Mouse (Mus musculus): ENCODE data around the gene Thnsl2. TPM values are rescaled to one million over a fixed set of nuclear protein-coding genes. Genes with fewer than 3 reads are reported as not detected.

Gene Thnsl2
- total and polyA plus RNA-seq, 3 experiments = 0.08 to 0.21 TPM; not detected in 1

- Histone ChIP-seq H3K4me1 (ENCODE audit: control insufficient read depth in 1 of 2, insufficient read depth in 2 of 2, low read length in 2 of 2) (no peaks in the 10 kb centered on the region), H3K27ac (ENCODE audit: control insufficient read depth, low read depth, low read length) (no peak overlapping the region), H3K36me3 (ENCODE audit: control insufficient read depth in 1 of 2, insufficient read depth in 2 of 2, low read length in 2 of 2) (no peaks in the 10 kb centered on the region), H3K79me2 (ENCODE audit: control insufficient read depth, insufficient read depth, low read length, poor library complexity) (no peaks in the 10 kb centered on the region), H3K9me3 (replicated peaks; ENCODE audit: insufficient read depth, low read length) (no peaks in the 10 kb centered on the region), H3K9ac (ENCODE audit: control insufficient read depth, low read depth, low read length, poor library complexity, severe bottlenecking) (no peak overlapping the region), H3K4me3 (ENCODE audit: control insufficient read depth in 1 of 2, insufficient read depth in 1 of 2, low read depth in 2 of 2, low read length in 2 of 2) (no peak overlapping the region), H3K27me3 (ENCODE audit: control insufficient read depth in 1 of 2, insufficient read depth in 2 of 2, low read length in 2 of 2) (peaks cover 2 to 4% of the 10 kb centered on the region in 2 experiments; a peak in 3 of 4 replicates)
- DNase-seq (ENCODE audit: low read depth, low spot score) = no peak
- TF ChIP-seq ZC3H11A (IDR thresholded peaks at IDR 0.05; ENCODE audit: low read depth, low read length) = no peak
Observed at GRCm38 (mm10) chr6:71190501-71190900, 46.3 kb upstream of the Thnsl2 start.

GRCm38 (mm10) chr6:71189578-71189977 is 45.3 kb upstream of the Thnsl2 start:
- H3K9me3 ChIP-seq (replicated peaks; ENCODE audit: insufficient read depth, low read length) = no peaks in the 10 kb centered on the region
- TF ChIP-seq POLR2AphosphoS2 (IDR thresholded peaks at IDR 0.05; ENCODE audit: low read length) = no peak
- no peak for TF ChIP-seq CHD1 (IDR thresholded peaks at IDR 0.05; ENCODE audit: low read depth, low read length)
- H3K4me1 ChIP-seq (ENCODE audit: control insufficient read depth in 1 of 2, insufficient read depth in 2 of 2, low read length in 2 of 2) = no peaks in the 10 kb centered on the region
- H3K4me3 ChIP-seq (ENCODE audit: control insufficient read depth in 1 of 2, insufficient read depth in 1 of 2, low read depth in 2 of 2, low read length in 2 of 2) = no peak overlapping the region
- H3K79me2 ChIP-seq (ENCODE audit: control insufficient read depth, insufficient read depth, low read length, poor library complexity) = no peaks in the 10 kb centered on the region
- H3K27ac ChIP-seq (ENCODE audit: control insufficient read depth, low read depth, low read length) = no peak overlapping the region
- no peak for DNase-seq (ENCODE audit: low read depth, low spot score)
- no peaks in the 10 kb centered on the region for H3K36me3 ChIP-seq (ENCODE audit: control insufficient read depth in 1 of 2, insufficient read depth in 2 of 2, low read length in 2 of 2)
- H3K27me3 ChIP-seq (ENCODE audit: control insufficient read depth in 1 of 2, insufficient read depth in 2 of 2, low read length in 2 of 2) = peaks cover 2 to 4% of the 10 kb centered on the region in 2 experiments; a peak in 3 of 4 replicates
- no peak overlapping the region for H3K9ac ChIP-seq (ENCODE audit: control insufficient read depth, low read depth, low read length, poor library complexity, severe bottlenecking)

GRCm38 (mm10) chr6:71184941-71185604 is 40.8 kb upstream of the Thnsl2 start:
- Histone ChIP-seq H3K9me3 (replicated peaks; ENCODE audit: insufficient read depth, low read length) (no peaks in the 10 kb centered on the region), H3K4me3 (ENCODE audit: control insufficient read depth in 1 of 2, insufficient read depth in 1 of 2, low read depth in 2 of 2, low read length in 2 of 2) (no peak overlapping the region), H3K9ac (ENCODE audit: control insufficient read depth, low read depth, low read length, poor library complexity, severe bottlenecking) (no peak overlapping the region), H3K4me1 (ENCODE audit: control insufficient read depth in 1 of 2, insufficient read depth in 2 of 2, low read length in 2 of 2) (no peaks in the 10 kb centered on the region), H3K27me3 (ENCODE audit: control insufficient read depth in 1 of 2, insufficient read depth in 2 of 2, low read length in 2 of 2) (peaks cover 4 to 5% of the 10 kb centered on the region in 2 experiments), H3K79me2 (ENCODE audit: control insufficient read depth, insufficient read depth, low read length, poor library complexity) (no peaks in the 10 kb centered on the region), H3K27ac (ENCODE audit: control insufficient read depth, low read depth, low read length) (no peak overlapping the region), H3K36me3 (ENCODE audit: control insufficient read depth in 1 of 2, insufficient read depth in 2 of 2, low read length in 2 of 2) (no peaks in the 10 kb centered on the region)
- TF ChIP-seq POLR2A (IDR thresholded peaks at IDR 0.05; ENCODE audit: control insufficient read depth in 1 of 2, insufficient read depth in 1 of 2, low read depth in 1 of 2, low read length in 2 of 2, poor library complexity in 1 of 2) = no peak
- TF ChIP-seq KAT2A (conservative IDR thresholded peaks at IDR 0.05; ENCODE audit: low read depth, low read length) = no peak
- no peak for TF ChIP-seq ZMIZ1 (IDR thresholded peaks at IDR 0.05; ENCODE audit: low read depth, low read length)
- no peak for TF ChIP-seq MAFK (IDR thresholded peaks at IDR 0.05; ENCODE audit: borderline replicate concordance, low read depth, low read length)
- no peak for TF ChIP-seq EP300 (IDR thresholded peaks at IDR 0.05; ENCODE audit: low read depth in 1 of 2, low read length in 2 of 2)
- no peak for TF ChIP-seq USF1 (IDR thresholded peaks at IDR 0.05; ENCODE audit: low read depth, low read length)
- no peak for TF ChIP-seq NRF1 (IDR thresholded peaks at IDR 0.05; ENCODE audit: insufficient read depth, low read depth, low read length, poor library complexity, severe bottlenecking)
- TF ChIP-seq MEF2A (IDR thresholded peaks at IDR 0.05; ENCODE audit: extremely low read depth, insufficient replicate concordance, low read depth, low read length, poor library complexity, severe bottlenecking) = no peak
- no peak for TF ChIP-seq CHD2 (IDR thresholded peaks at IDR 0.05; ENCODE audit: low read length)
- TF ChIP-seq ZNF384 (IDR thresholded peaks at IDR 0.05; ENCODE audit: low read depth, low read length) = no peak
- TF ChIP-seq NELFE (IDR thresholded peaks at IDR 0.05; ENCODE audit: low read depth, low read length) = no peak
- TF ChIP-seq CHD1 (IDR thresholded peaks at IDR 0.05; ENCODE audit: low read depth, low read length) = no peak
- DNase-seq (ENCODE audit: low read depth, low spot score) = no peak

Data from MEL (cell line).